Mouse (Mus musculus): ENCODE measurements around the gene Tmed10. TPM values are rescaled to one million over a fixed set of nuclear protein-coding genes. Genes with fewer than 3 reads are reported as not detected.

Gene Tmed10
- polyA plus RNA-seq, 1 experiment from 2014 or later = 212 TPM

DNA sequence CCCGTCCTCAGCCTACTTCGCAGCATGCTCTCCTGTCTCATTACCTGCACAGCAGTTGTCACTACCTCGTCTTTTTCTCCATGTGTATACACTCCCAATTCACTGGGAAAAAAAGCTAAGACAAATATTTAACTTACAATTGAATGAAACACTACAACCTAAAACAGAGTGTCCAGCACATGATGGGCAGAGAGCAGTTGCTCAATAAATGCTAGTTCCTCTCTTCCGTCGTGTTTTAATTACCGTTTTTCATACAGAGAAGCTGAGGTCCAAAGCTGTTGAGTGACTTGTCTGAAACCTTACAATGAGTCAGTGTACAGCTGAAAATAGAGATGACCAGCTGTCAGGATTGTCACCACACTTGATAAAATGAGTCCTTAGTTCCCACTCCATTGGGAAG lies 6.9 kb upstream of the Tmed10 start:
- no peak for ATAC-seq
- no peaks in the 10 kb centered on the region for H3K36me3 ChIP-seq (ENCODE audit: control insufficient read depth, insufficient read depth, low read length)
- WGBS = 89% methylated on average over 6 of the region's 6 CpGs

GRCm38 (mm10) chr12:85380942-85381341 lies 6.3 kb upstream of the Tmed10 start:
- Histone ChIP-seq H3K27me3 (replicated peaks; ENCODE audit: control insufficient read depth, insufficient read depth, low read length) (no peaks in the 10 kb centered on the region), H3K4me1 (ENCODE audit: control insufficient read depth, insufficient read depth, low read length) (no peaks in the 10 kb centered on the region), H3K27ac (ENCODE audit: low read depth, low read length) (no peak overlapping the region), H3K9me3 (replicated peaks; ENCODE audit: control insufficient read depth, low read length) (no peaks in the 10 kb centered on the region), H3K36me3 (ENCODE audit: control insufficient read depth, insufficient read depth, low read length) (no peaks in the 10 kb centered on the region), H3K9ac (ENCODE audit: low read length) (no peak overlapping the region), H3K4me2 (ENCODE audit: low read length) (no peak overlapping the region), H3K4me3 (ENCODE audit: low read depth, low read length) (no peak overlapping the region)
- ATAC-seq (no peak), DNase-seq (ENCODE audit: low spot score) (no peak)
- WGBS = 73% methylated on average over 7 of the region's 7 CpGs

More for the DNA sequence above, 6.9 kb upstream of the Tmed10 start:
- H3K27ac ChIP-seq (ENCODE audit: low read depth, low read length) = no peak overlapping the region
- H3K27me3 ChIP-seq (replicated peaks; ENCODE audit: control insufficient read depth, insufficient read depth, low read length) = no peaks in the 10 kb centered on the region
- no peak for DNase-seq (ENCODE audit: low spot score)
- no peaks in the 10 kb centered on the region for H3K4me1 ChIP-seq (ENCODE audit: control insufficient read depth, insufficient read depth, low read length)
- no peak overlapping the region for H3K4me3 ChIP-seq (ENCODE audit: low read depth, low read length)
- no peak overlapping the region for H3K4me2 ChIP-seq (ENCODE audit: low read length)
- no peaks in the 10 kb centered on the region for H3K9me3 ChIP-seq (replicated peaks; ENCODE audit: control insufficient read depth, low read length)
- no peak overlapping the region for H3K9ac ChIP-seq (ENCODE audit: low read length)

- no peaks in the 10 kb centered on the region for H3K4me1 ChIP-seq (ENCODE audit: control insufficient read depth, insufficient read depth, low read length)
- 76% methylated on average over 1 of the region's 1 CpGs for WGBS
- H3K36me3 ChIP-seq (ENCODE audit: control insufficient read depth, insufficient read depth, low read length) = no peaks in the 10 kb centered on the region
- ATAC-seq (no peak), DNase-seq (ENCODE audit: low spot score) (no peak)
- no peaks in the 10 kb centered on the region for H3K27me3 ChIP-seq (replicated peaks; ENCODE audit: control insufficient read depth, insufficient read depth, low read length)
- H3K4me3 ChIP-seq (ENCODE audit: low read depth, low read length) = no peak overlapping the region
- no peak overlapping the region for H3K27ac ChIP-seq (ENCODE audit: low read depth, low read length)
- H3K9me3 ChIP-seq (replicated peaks; ENCODE audit: control insufficient read depth, low read length) = no peaks in the 10 kb centered on the region
- no peak overlapping the region for H3K4me2 ChIP-seq (ENCODE audit: low read length)
- no peak overlapping the region for H3K9ac ChIP-seq (ENCODE audit: low read length)
Observed at GRCm38 (mm10) chr12:85380308-85380707, 5.7 kb upstream of the Tmed10 start.

DNA sequence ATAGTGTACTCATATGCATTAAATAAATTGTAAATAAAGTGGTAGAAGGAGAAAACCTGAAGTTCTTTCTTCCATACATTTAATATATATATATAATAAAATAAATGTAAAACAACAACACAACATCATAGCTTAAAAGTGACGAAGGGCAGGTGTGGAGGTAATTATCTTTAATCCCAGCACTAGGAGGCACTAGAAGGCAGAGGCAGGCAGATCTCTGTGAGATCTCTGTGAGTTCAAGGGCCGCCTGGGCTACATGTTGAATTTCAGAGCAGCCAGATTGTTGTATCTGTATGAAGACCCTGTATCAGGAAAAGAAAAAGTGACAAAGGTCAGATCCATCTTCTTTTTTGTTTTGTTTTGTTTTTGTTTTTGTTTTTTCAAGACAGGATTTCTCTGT lies 3.6 kb upstream of the Tmed10 start:
- DNase-seq (ENCODE audit: low spot score) (no peak), ATAC-seq (no peak)
- H3K36me3 ChIP-seq (ENCODE audit: control insufficient read depth, insufficient read depth, low read length) = no peaks in the 10 kb centered on the region
- H3K4me1 ChIP-seq (ENCODE audit: control insufficient read depth, insufficient read depth, low read length) = peaks cover 6% of the 10 kb centered on the region; the same call in 1 of the 2 replicates
- no peak overlapping the region for H3K27ac ChIP-seq (ENCODE audit: low read depth, low read length)
- H3K9me3 ChIP-seq (replicated peaks; ENCODE audit: control insufficient read depth, low read length) = no peaks in the 10 kb centered on the region
- 86% methylated on average over 2 of the region's 2 CpGs for WGBS
- H3K4me2 ChIP-seq (ENCODE audit: low read length) = no peak overlapping the region
- no peak overlapping the region for H3K4me3 ChIP-seq (ENCODE audit: low read depth, low read length)
- no peak overlapping the region for H3K9ac ChIP-seq (ENCODE audit: low read length)
- no peaks in the 10 kb centered on the region for H3K27me3 ChIP-seq (replicated peaks; ENCODE audit: control insufficient read depth, insufficient read depth, low read length)

DNA sequence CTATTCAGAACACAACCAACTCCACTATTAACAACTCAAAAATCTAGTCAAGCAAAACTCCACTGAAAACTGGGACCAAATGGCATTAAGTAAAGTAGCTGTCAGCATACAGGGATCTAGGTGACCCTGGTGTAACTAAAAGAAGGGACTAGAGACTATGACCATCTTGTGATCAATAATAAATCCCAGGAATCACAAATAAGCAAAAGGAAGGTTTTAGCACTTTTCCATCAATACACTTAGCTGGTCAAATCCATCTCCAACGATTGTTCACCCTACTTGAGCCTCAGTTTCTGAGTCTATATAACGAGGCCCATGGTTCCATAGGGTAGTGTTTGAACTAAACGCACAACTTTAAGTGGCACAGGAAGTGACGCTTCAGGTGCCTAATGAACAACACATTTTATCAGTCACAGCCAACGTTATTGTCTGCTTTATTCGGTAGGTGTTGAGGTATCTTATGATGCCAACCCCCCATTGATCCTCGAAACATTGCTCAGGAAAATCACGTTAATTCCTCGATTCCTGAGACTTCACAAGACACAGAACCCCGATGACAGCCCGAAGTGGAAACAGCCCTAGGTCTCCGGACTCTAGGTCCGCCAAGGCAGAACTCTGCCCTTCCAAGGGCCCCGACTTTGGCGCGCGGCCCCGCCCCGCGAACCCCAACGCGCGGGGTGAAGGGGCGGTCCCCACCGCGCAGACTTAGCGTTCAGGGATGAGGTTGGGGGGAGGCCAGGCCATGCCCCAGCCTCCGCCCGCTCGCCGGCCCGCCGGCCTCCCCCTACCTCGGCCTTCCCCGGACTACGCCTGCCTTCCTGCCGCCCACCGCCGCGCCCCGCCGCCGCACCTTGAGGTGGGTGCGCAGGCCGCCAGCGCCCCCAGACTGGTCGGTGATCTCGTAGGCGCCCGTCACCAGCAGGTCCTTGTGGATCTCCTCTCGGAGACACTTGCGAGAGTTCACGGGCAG lies 771 bp downstream of the Tmed10 start:
- peak overlapping the region; percentile 90 for H3K4me3 ChIP-seq (ENCODE audit: low read depth, low read length)
- ATAC-seq (peak; percentile 65), DNase-seq (ENCODE audit: low spot score) (peak; percentile 36)
- peak overlapping the region; percentile 55 for H3K27ac ChIP-seq (ENCODE audit: low read depth, low read length)
- H3K4me1 ChIP-seq (ENCODE audit: control insufficient read depth, insufficient read depth, low read length) = peaks cover 13% of the 10 kb centered on the region
- 2% methylated on average over 49 of the region's 53 CpGs for WGBS
- H3K9ac ChIP-seq (ENCODE audit: low read length) = peak overlapping the region; percentile 89
- no peaks in the 10 kb centered on the region for H3K9me3 ChIP-seq (replicated peaks; ENCODE audit: control insufficient read depth, low read length)
- no peaks in the 10 kb centered on the region for H3K36me3 ChIP-seq (ENCODE audit: control insufficient read depth, insufficient read depth, low read length)
- no peaks in the 10 kb centered on the region for H3K27me3 ChIP-seq (replicated peaks; ENCODE audit: control insufficient read depth, insufficient read depth, low read length)
- H3K4me2 ChIP-seq (ENCODE audit: low read length) = peak overlapping the region; percentile 78

GRCm38 (mm10) chr12:85372068-85372665 lies 2.5 kb downstream of the Tmed10 start:
- Histone ChIP-seq H3K9ac (ENCODE audit: low read length) (no peak overlapping the region), H3K27ac (ENCODE audit: low read depth, low read length) (no peak overlapping the region), H3K4me2 (ENCODE audit: low read length) (no peak overlapping the region), H3K4me3 (ENCODE audit: low read depth, low read length) (no peak overlapping the region), H3K27me3 (replicated peaks; ENCODE audit: control insufficient read depth, insufficient read depth, low read length) (no peaks in the 10 kb centered on the region), H3K36me3 (ENCODE audit: control insufficient read depth, insufficient read depth, low read length) (no peaks in the 10 kb centered on the region), H3K4me1 (ENCODE audit: control insufficient read depth, insufficient read depth, low read length) (peaks cover 13% of the 10 kb centered on the region), H3K9me3 (replicated peaks; ENCODE audit: control insufficient read depth, low read length) (no peaks in the 10 kb centered on the region)
- ATAC-seq (no peak), DNase-seq (ENCODE audit: low spot score) (no peak)
- WGBS = 76% methylated on average over 8 of the region's 8 CpGs

DNA sequence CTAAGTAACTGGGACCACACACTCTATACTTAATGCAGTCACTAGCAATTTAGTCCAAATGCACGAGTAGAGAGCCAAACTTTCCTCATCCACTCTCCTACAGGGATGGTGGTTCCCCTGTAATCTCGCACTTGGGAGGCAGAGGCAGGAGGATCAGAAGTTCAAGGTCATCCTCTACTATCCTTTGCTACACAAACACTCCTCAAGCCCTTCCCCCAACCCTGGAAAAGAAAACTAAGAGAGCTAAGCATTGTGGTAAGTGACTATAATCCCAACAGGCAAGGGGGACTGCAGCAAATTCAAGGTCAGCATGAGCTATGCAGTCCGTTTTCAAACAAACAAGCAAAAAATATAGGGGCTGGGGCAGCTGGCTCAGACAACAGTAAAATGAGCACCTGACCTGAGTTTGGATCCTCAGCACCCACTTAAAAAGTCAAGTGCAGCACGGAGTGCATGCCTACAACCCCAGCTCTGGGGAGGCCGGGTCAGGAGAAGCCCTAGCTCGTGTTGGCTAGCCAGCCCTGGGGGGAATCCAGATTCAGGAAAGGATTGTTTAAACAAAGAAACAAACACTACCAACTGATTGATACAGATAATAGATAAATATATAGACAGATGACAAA lies 6.1 kb downstream of the Tmed10 start:
- Histone ChIP-seq H3K27ac (ENCODE audit: low read depth, low read length) (no peak overlapping the region), H3K4me3 (ENCODE audit: low read depth, low read length) (no peak overlapping the region), H3K27me3 (replicated peaks; ENCODE audit: control insufficient read depth, insufficient read depth, low read length) (no peaks in the 10 kb centered on the region), H3K9ac (ENCODE audit: low read length) (no peak overlapping the region), H3K36me3 (ENCODE audit: control insufficient read depth, insufficient read depth, low read length) (no peaks in the 10 kb centered on the region), H3K4me2 (ENCODE audit: low read length) (no peak overlapping the region), H3K9me3 (replicated peaks; ENCODE audit: control insufficient read depth, low read length) (no peaks in the 10 kb centered on the region), H3K4me1 (ENCODE audit: control insufficient read depth, insufficient read depth, low read length) (peaks cover 11% of the 10 kb centered on the region)
- no peak for ATAC-seq
- no peak for DNase-seq (ENCODE audit: low spot score)
- WGBS = 86% methylated on average over 6 of the region's 6 CpGs

DNA sequence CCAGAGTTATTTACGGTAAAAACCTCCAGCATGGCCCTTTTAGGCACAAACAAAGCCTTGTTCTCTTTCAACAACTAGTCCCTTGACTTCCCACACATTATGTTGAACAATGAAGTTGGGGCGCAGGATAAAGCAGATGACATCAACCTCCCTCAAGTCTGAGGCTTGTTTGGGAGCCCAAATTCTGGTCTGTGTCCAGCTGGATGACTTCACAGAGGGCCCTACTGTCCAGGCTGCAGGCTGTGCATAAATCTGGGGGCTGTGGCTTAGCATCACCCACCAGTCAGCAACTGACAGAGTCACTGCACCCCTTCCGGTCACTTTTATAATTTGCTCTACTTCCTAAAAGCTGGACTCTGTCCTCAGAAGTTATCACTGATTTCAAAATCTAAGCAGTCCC lies 8.4 kb downstream of the Tmed10 start:
- H3K4me3 ChIP-seq (ENCODE audit: low read depth, low read length) = no peak overlapping the region
- H3K4me2 ChIP-seq (ENCODE audit: low read length) = no peak overlapping the region
- H3K4me1 ChIP-seq (ENCODE audit: control insufficient read depth, insufficient read depth, low read length) = no peaks in the 10 kb centered on the region
- no peak for ATAC-seq
- no peak overlapping the region for H3K9ac ChIP-seq (ENCODE audit: low read length)
- H3K27me3 ChIP-seq (replicated peaks; ENCODE audit: control insufficient read depth, insufficient read depth, low read length) = no peaks in the 10 kb centered on the region
- peak; percentile 6 for DNase-seq (ENCODE audit: low spot score)
- H3K9me3 ChIP-seq (replicated peaks; ENCODE audit: control insufficient read depth, low read length) = no peaks in the 10 kb centered on the region
- H3K36me3 ChIP-seq (ENCODE audit: control insufficient read depth, insufficient read depth, low read length) = no peaks in the 10 kb centered on the region
- WGBS = 67% methylated on average over 3 of the region's 3 CpGs
- H3K27ac ChIP-seq (ENCODE audit: low read depth, low read length) = 0 out of 2 replicates have a peak overlapping the region, but pooled peaks have one; percentile 5
